Mouse (Mus musculus) megakaryocyte, embryonic 14.5 days (primary cell): ENCODE data around the gene Arhgap27. TPM values are rescaled to one million over a fixed set of nuclear protein-coding genes. Genes with fewer than 3 reads are reported as not detected.
"Not testable (repeated sequence)": the region's sequence is repeated elsewhere in the genome, so short reads cannot be mapped to it uniquely, and the experiment has no call there.

Experiments
- H3K27me3 ChIP-seq: replicated peaks from 2 replicates; pipeline ENCODE3; 2012; ENCODE audit warnings: inconsistent platforms
- H3K36me3 ChIP-seq: replicated peaks from 2 replicates; pipeline ENCODE3; 2012; ENCODE audit warnings: low read length, inconsistent platforms, mixed read lengths
- H3K4me1 ChIP-seq: 2 replicates; pipeline ENCODE4 v1.6.1; 2012; ENCODE audit warnings: inconsistent platforms
- H3K4me3 ChIP-seq: replicated peaks from 2 replicates; pipeline ENCODE3; 2012; ENCODE audit warnings: moderate library complexity, mild to moderate bottlenecking, inconsistent platforms
- H3K9me3 ChIP-seq: 2 replicates; pipeline ENCODE4 v1.6.1; 2012; ENCODE audit warnings: inconsistent platforms
- FLI1 ChIP-seq: IDR thresholded peaks from 2 replicates; pipeline ENCODE4 v1.6.1; 2012; ENCODE audit warnings: low read length, inconsistent platforms, mixed read lengths
- GATA1 ChIP-seq: IDR thresholded peaks from 3 replicates; pipeline ENCODE4 v1.6.1; 2012; ENCODE audit warnings: mixed read lengths, low read length, inconsistent platforms, borderline replicate concordance
- polyA plus RNA-seq: library from polyadenylated mRNA; stranded (reverse); fragments of >175 nt; gene quantifications from 2 replicates; pipeline ENCODE4 v1.2.3, GENCODE M21; 2012; ENCODE audit warnings: low replicate concordance; ENCODE audit not compliant: insufficient read depth

The Arhgap27 gene
- polyA plus RNA-seq = 4.9 TPM in 1 of 2 replicates, not detected in the other

GRCm38 (mm10) chr11:103363214-103364148 is at the start of gene Arhgap27:
Gene Arhgap27, minus strand, starts transcription at chr11:103363692.
- Histone ChIP-seq H3K9me3 (no peaks in the 10 kb centered on the region), H3K4me1 (peaks cover 59% of the 10 kb centered on the region), H3K36me3 (peaks cover 37% of the 10 kb centered on the region), H3K27me3 (peaks cover 61% of the 10 kb centered on the region), H3K4me3 (peak within 1 kb of the TSS; percentile 90)
- no peak for TF ChIP-seq FLI1
- TF ChIP-seq GATA1 = no peak

GRCm38 (mm10) chr11:103412950-103413423 is 49.5 kb upstream of the Arhgap27 start:
- Histone ChIP-seq H3K27me3 (peaks cover 5% of the 10 kb centered on the region), H3K9me3 (no peaks in the 10 kb centered on the region), H3K36me3 (peaks cover 21% of the 10 kb centered on the region), H3K4me3 (peak overlapping the region; percentile 99), H3K4me1 (peaks cover 34% of the 10 kb centered on the region)
- TF ChIP-seq GATA1 (no peak), FLI1 (no peak)

GRCm38 (mm10) chr11:103411981-103412949 is 48.8 kb upstream of the Arhgap27 start, which contains the start of gene Plekhm1:
Gene Plekhm1, minus strand, starts transcription at chr11:103412687.
- Histone ChIP-seq H3K4me1 (peaks cover 32% of the 10 kb centered on the region), H3K4me3 (peak within 1 kb of the TSS; percentile 99), H3K9me3 (no peaks in the 10 kb centered on the region), H3K27me3 (peaks cover 5% of the 10 kb centered on the region), H3K36me3 (peaks cover 29% of the 10 kb centered on the region)
- TF ChIP-seq GATA1 (0 out of 3 replicates have a peak, but pooled peaks have one; percentile 49), FLI1 (no peak)

GRCm38 (mm10) chr11:103411301-103411700 is 47.8 kb upstream of the Arhgap27 start:
- no peak for TF ChIP-seq FLI1
- Histone ChIP-seq H3K4me1 (peaks cover 36% of the 10 kb centered on the region), H3K4me3 (peak overlapping the region; percentile 99), H3K36me3 (peaks cover 34% of the 10 kb centered on the region), H3K27me3 (peaks cover 5% of the 10 kb centered on the region), H3K9me3 (no peaks in the 10 kb centered on the region)

- peaks cover 53% of the 10 kb centered on the region for H3K36me3 ChIP-seq
- H3K9me3 ChIP-seq = no peaks in the 10 kb centered on the region
- no peak overlapping the region for H3K4me3 ChIP-seq
- no peaks in the 10 kb centered on the region for H3K27me3 ChIP-seq
- peaks cover 42% of the 10 kb centered on the region for H3K4me1 ChIP-seq
- TF ChIP-seq FLI1 (no peak), GATA1 (no peak)
Observed at GRCm38 (mm10) chr11:103408880-103409279, 45.4 kb upstream of the Arhgap27 start.

GRCm38 (mm10) chr11:103407136-103407535 is 43.6 kb upstream of the Arhgap27 start:
- not testable (repeated sequence) for H3K4me3 ChIP-seq, H3K27me3 ChIP-seq, H3K9me3 ChIP-seq
- Histone ChIP-seq H3K4me1 (peaks cover 39% of the 10 kb centered on the region), H3K36me3 (peaks cover 69% of the 10 kb centered on the region)

GRCm38 (mm10) chr11:103406551-103406950 is 43.1 kb upstream of the Arhgap27 start:
- H3K9me3 ChIP-seq = no peaks in the 10 kb centered on the region
- H3K27me3 ChIP-seq = no peaks in the 10 kb centered on the region
- TF ChIP-seq FLI1 = no peak
- TF ChIP-seq GATA1 = no peak
- H3K36me3 ChIP-seq = peaks cover 74% of the 10 kb centered on the region
- H3K4me3 ChIP-seq = no peak overlapping the region
- H3K4me1 ChIP-seq = peaks cover 34% of the 10 kb centered on the region

GRCm38 (mm10) chr11:103405814-103406213 is 42.3 kb upstream of the Arhgap27 start:
- Histone ChIP-seq H3K9me3 (no peaks in the 10 kb centered on the region), H3K36me3 (peaks cover 80% of the 10 kb centered on the region), H3K27me3 (no peaks in the 10 kb centered on the region), H3K4me3 (no peak overlapping the region), H3K4me1 (peaks cover 26% of the 10 kb centered on the region)
- TF ChIP-seq GATA1 = no peak

GRCm38 (mm10) chr11:103404618-103405017 is 41.1 kb upstream of the Arhgap27 start:
- H3K27me3 ChIP-seq = no peaks in the 10 kb centered on the region
- H3K9me3 ChIP-seq = no peaks in the 10 kb centered on the region
- H3K4me3 ChIP-seq = no peak overlapping the region
- no peak for TF ChIP-seq FLI1
- TF ChIP-seq GATA1 = no peak
- peaks cover 83% of the 10 kb centered on the region for H3K36me3 ChIP-seq
- peaks cover 26% of the 10 kb centered on the region for H3K4me1 ChIP-seq
